Comparison of ENCODE assay signal across 14 mouse cellular contexts in genomic region chrX:72907619-72908403, GRCm38 (mm10). TPM values are rescaled to one million over a fixed set of nuclear protein-coding genes. Genes with fewer than 3 reads are reported as not detected.
DNase-seq lines count a peak whose midpoint lies in the region; ATAC-seq and TF ChIP-seq lines count a peak whose summit lies in the region.
"Had no signal": no experiment of that assay in that cellular context is flagged by ENCODE, and none has a peak within 500 bp of the region (broad histone marks: within the 10 kb centered on the region; RNA-seq: fewer than 3 reads in every experiment).

No protein-coding gene starts in this region.

- TF ChIP-seq CTCF in intestine, postnatal 0 days (IDR thresholded peaks at IDR 0.05; ENCODE audit: low read depth), result no peak

- no peaks in the 10 kb centered on the region for H3K4me1 ChIP-seq in neural tube, embryonic 12.5 days
- H3K4me1 ChIP-seq in hindbrain, embryonic 12.5 days, result no peaks in the 10 kb centered on the region
- H3K4me1 ChIP-seq in intestine, postnatal 0 days (replicated peaks; ENCODE audit: control insufficient read depth, insufficient read depth, low read length), result no peaks in the 10 kb centered on the region
- H3K4me1 ChIP-seq in neural tube, embryonic 15.5 days, result no peaks in the 10 kb centered on the region
- H3K4me1 ChIP-seq: heart, embryonic 13.5 days; limb, embryonic 12.5 days had no signal

- DNase-seq in neural tube, embryonic 10.5 days (ENCODE audit: extremely low spot score, low spot score), result no peak
- DNase-seq in urinary bladder, adult 2 months (ENCODE audit: low spot score), result no peak
- DNase-seq in cerebellum, adult 8-10 months, result no peak
- DNase-seq: thymus, postnatal 25 days had no signal

- ATAC-seq in neural tube, embryonic 12.5 days (ENCODE audit: low FRiP score, low read depth), result peak; percentile 65; the same call in 1 of the 2 replicates
- ATAC-seq in hindbrain, embryonic 12.5 days (ENCODE audit: low FRiP score), result peak; percentile 64
- peak; percentile 70 for ATAC-seq in intestine, postnatal 0 days
- peak; percentile 82 for ATAC-seq in neural tube, embryonic 15.5 days (ENCODE audit: low FRiP score)
- no peak for ATAC-seq in megakaryocyte progenitor cell, adult 5-6 weeks (replicated peaks; ENCODE audit: poor library complexity)

- whole genome bisulfite sequencing in neural tube, embryonic 12.5 days, result 77% methylated on average over 6 of the region's 6 CpGs
- WGBS in hindbrain, embryonic 12.5 days, result 86% methylated on average over 6 of the region's 6 CpGs
- 56% methylated on average over 6 of the region's 6 CpGs for WGBS in intestine, postnatal 0 days
- WGBS in neural tube, embryonic 15.5 days, result 55% methylated on average over 6 of the region's 6 CpGs

- no peak overlapping the region for H3K9ac ChIP-seq in neural tube, embryonic 12.5 days
- H3K9ac ChIP-seq in hindbrain, embryonic 12.5 days, result no peak overlapping the region
- no peak overlapping the region for H3K9ac ChIP-seq in intestine, postnatal 0 days (ENCODE audit: low read depth, low read length)
- no peak overlapping the region for H3K9ac ChIP-seq in neural tube, embryonic 15.5 days (replicated peaks)
- H3K9ac ChIP-seq: heart, embryonic 13.5 days; limb, embryonic 12.5 days; liver, embryonic 14.5 days had no signal

- H3K4me2 ChIP-seq in neural tube, embryonic 12.5 days (replicated peaks), result no peak overlapping the region
- H3K4me2 ChIP-seq in hindbrain, embryonic 12.5 days (replicated peaks), result no peak overlapping the region
- no peak overlapping the region for H3K4me2 ChIP-seq in intestine, postnatal 0 days (replicated peaks; ENCODE audit: low read depth)
- H3K4me2 ChIP-seq in neural tube, embryonic 15.5 days, result no peak overlapping the region
- H3K4me2 ChIP-seq: heart, embryonic 13.5 days; limb, embryonic 12.5 days had no signal

- no peaks in the 10 kb centered on the region for H3K36me3 ChIP-seq in neural tube, embryonic 12.5 days
- no peaks in the 10 kb centered on the region for H3K36me3 ChIP-seq in hindbrain, embryonic 12.5 days
- H3K36me3 ChIP-seq in intestine, postnatal 0 days (ENCODE audit: control insufficient read depth, insufficient read depth), result no peaks in the 10 kb centered on the region
- no peaks in the 10 kb centered on the region for H3K36me3 ChIP-seq in neural tube, embryonic 15.5 days
- H3K36me3 ChIP-seq: heart, embryonic 13.5 days; limb, embryonic 12.5 days had no signal

- no peak overlapping the region for H3K4me3 ChIP-seq in neural tube, embryonic 12.5 days
- H3K4me3 ChIP-seq in hindbrain, embryonic 12.5 days, result no peak overlapping the region
- H3K4me3 ChIP-seq in intestine, postnatal 0 days (ENCODE audit: low read depth, low read length), result no peak overlapping the region
- no peak overlapping the region for H3K4me3 ChIP-seq in neural tube, embryonic 15.5 days (replicated peaks)
- H3K4me3 ChIP-seq: heart, embryonic 13.5 days; left cerebral cortex, adult 2 months; limb, embryonic 12.5 days had no signal

- no peak overlapping the region for H3K27ac ChIP-seq in neural tube, embryonic 12.5 days
- no peak overlapping the region for H3K27ac ChIP-seq in hindbrain, embryonic 12.5 days
- H3K27ac ChIP-seq in intestine, postnatal 0 days (ENCODE audit: low read depth, low read length), result no peak overlapping the region
- H3K27ac ChIP-seq in neural tube, embryonic 15.5 days (replicated peaks), result no peak overlapping the region
- H3K27ac ChIP-seq: heart, embryonic 13.5 days; left cerebral cortex, adult 2 months; limb, embryonic 12.5 days; liver, embryonic 14.5 days; stomach, postnatal 0 days had no signal

- no peaks in the 10 kb centered on the region for H3K9me3 ChIP-seq in neural tube, embryonic 12.5 days
- H3K9me3 ChIP-seq in hindbrain, embryonic 12.5 days (replicated peaks), result no peaks in the 10 kb centered on the region
- no peaks in the 10 kb centered on the region for H3K9me3 ChIP-seq in intestine, postnatal 0 days (ENCODE audit: control insufficient read depth)
- no peaks in the 10 kb centered on the region for H3K9me3 ChIP-seq in neural tube, embryonic 15.5 days (replicated peaks)
- H3K9me3 ChIP-seq: heart, embryonic 13.5 days; limb, embryonic 12.5 days had no signal

- no peaks in the 10 kb centered on the region for H3K27me3 ChIP-seq in neural tube, embryonic 12.5 days (replicated peaks)
- H3K27me3 ChIP-seq in hindbrain, embryonic 12.5 days, result no peaks in the 10 kb centered on the region
- H3K27me3 ChIP-seq in intestine, postnatal 0 days (replicated peaks; ENCODE audit: control insufficient read depth, insufficient read depth, low read length), result no peaks in the 10 kb centered on the region
- no peaks in the 10 kb centered on the region for H3K27me3 ChIP-seq in neural tube, embryonic 15.5 days (replicated peaks)
- H3K27me3 ChIP-seq: heart, embryonic 13.5 days; limb, embryonic 12.5 days had no signal

RNA-seq across cellular contexts. Expression of gene Cetn2, which starts 10.4 kb away (rescaled TPM):
- 84.6 and 94.1 TPM in 2 replicates for polyA plus RNA-seq in neural tube, embryonic 12.5 days (2016; fragmentation: Nextera tagmentation; extraction: Ambion mirVana)
- 86.6 and 106 TPM in 2 replicates for polyA plus RNA-seq in hindbrain, embryonic 12.5 days (2016; fragmentation: Nextera tagmentation; extraction: Ambion mirVana)
- polyA plus RNA-seq in intestine, postnatal 0 days (2015; fragmentation: Nextera tagmentation; extraction: Ambion mirVana), result 35.9 and 39.2 TPM in 2 replicates
- polyA plus RNA-seq in neural tube, embryonic 15.5 days (2015; fragmentation: Nextera tagmentation; extraction: Ambion mirVana), result 62.8 and 65.6 TPM in 2 replicates
- 47.2 and 48.0 TPM in 2 replicates for polyA plus RNA-seq in urinary bladder, adult 2 months (2012; rRNA removed)
- total RNA-seq in megakaryocyte progenitor cell, adult 5-6 weeks (2015), result 84.2 and 87.0 TPM in 2 replicates
- total RNA-seq in megakaryocyte progenitor cell, adult 5-6 weeks (2017), result 105 and 113 TPM in 2 replicates

RNA-seq across cellular contexts. Expression of gene Nsdhl, which starts 10.5 kb away (rescaled TPM):
- 37.9 and 41.4 TPM in 2 replicates for polyA plus RNA-seq in neural tube, embryonic 12.5 days (2016; fragmentation: Nextera tagmentation; extraction: Ambion mirVana)
- 35.8 and 37.6 TPM in 2 replicates for polyA plus RNA-seq in hindbrain, embryonic 12.5 days (2016; fragmentation: Nextera tagmentation; extraction: Ambion mirVana)
- polyA plus RNA-seq in intestine, postnatal 0 days (2015; fragmentation: Nextera tagmentation; extraction: Ambion mirVana), result 23.5 and 26.4 TPM in 2 replicates
- 45.3 and 50.8 TPM in 2 replicates for polyA plus RNA-seq in neural tube, embryonic 15.5 days (2015; fragmentation: Nextera tagmentation; extraction: Ambion mirVana)
- polyA plus RNA-seq in urinary bladder, adult 2 months (2012; rRNA removed), result 24.3 and 29.9 TPM in 2 replicates
- total RNA-seq in megakaryocyte progenitor cell, adult 5-6 weeks (2015), result 24.1 and 27.3 TPM in 2 replicates
- total RNA-seq in megakaryocyte progenitor cell, adult 5-6 weeks (2017), result 13.3 and 19.0 TPM in 2 replicates
